Comparison of ENCODE assay signal across 12 mouse cellular contexts in genomic region chr5:4105651-4106186, GRCm38 (mm10). TPM values are rescaled to one million over a fixed set of nuclear protein-coding genes. Genes with fewer than 3 reads are reported as not detected.
DNase-seq lines count a peak whose midpoint lies in the region; ATAC-seq and TF ChIP-seq lines count a peak whose summit lies in the region.
"Had no signal": no experiment of that assay in that cellular context is flagged by ENCODE, and none has a peak within 500 bp of the region (broad histone marks: within the 10 kb centered on the region; RNA-seq: fewer than 3 reads in every experiment).

No protein-coding gene starts in this region.

- no peak overlapping the region for H3K27ac ChIP-seq in heart, embryonic 11.5 days (ENCODE audit: low read depth, low read length)
- H3K27ac ChIP-seq in hindbrain, embryonic 15.5 days (replicated peaks), result peak overlapping the region; percentile 100
- H3K27ac ChIP-seq in midbrain, postnatal 0 days (ENCODE audit: low read depth, low read length), result peak overlapping the region; percentile 93

- H3K4me3 ChIP-seq in heart, embryonic 11.5 days (ENCODE audit: low read depth, low read length), result no peak overlapping the region
- no peak overlapping the region for H3K4me3 ChIP-seq in hindbrain, embryonic 15.5 days
- no peak overlapping the region for H3K4me3 ChIP-seq in midbrain, postnatal 0 days (ENCODE audit: low read depth, low read length)

- peak; percentile 54 for DNase-seq in heart, adult 11 months
- DNase-seq in ES-CJ7 (ENCODE audit: low read depth, low spot score), result peak; percentile 19
- no peak for DNase-seq in midbrain, postnatal 0 days (ENCODE audit: low spot score)
- no peak for DNase-seq in frontal cortex, postnatal 25 days (ENCODE audit: low spot score in 2 of 2)
- DNase-seq in embryo, embryonic 10.5 days (ENCODE audit: low spot score), result no peak
- DNase-seq: heart, postnatal 36 days; kidney, adult 9 months; layer of hippocampus, adult 9-11 months; thymus, adult 2 months had no signal

- H3K4me2 ChIP-seq in heart, embryonic 11.5 days, result no peak overlapping the region
- no peak overlapping the region for H3K4me2 ChIP-seq in hindbrain, embryonic 15.5 days
- no peak overlapping the region for H3K4me2 ChIP-seq in midbrain, postnatal 0 days (ENCODE audit: low read depth, low read length, poor library complexity, severe bottlenecking)

- H3K27me3 ChIP-seq in heart, embryonic 11.5 days (ENCODE audit: control insufficient read depth, insufficient read depth, low read length), result no peaks in the 10 kb centered on the region
- H3K27me3 ChIP-seq in hindbrain, embryonic 15.5 days, result no peaks in the 10 kb centered on the region
- no peaks in the 10 kb centered on the region for H3K27me3 ChIP-seq in midbrain, postnatal 0 days (ENCODE audit: insufficient read depth, low read length)
- H3K27me3 ChIP-seq: limb, embryonic 12.5 days had no signal

- TF ChIP-seq CTCF in midbrain, postnatal 0 days (IDR thresholded peaks at IDR 0.05), result no peak

- no peaks in the 10 kb centered on the region for H3K9me3 ChIP-seq in heart, embryonic 11.5 days (replicated peaks; ENCODE audit: control insufficient read depth, low read length)
- H3K9me3 ChIP-seq in hindbrain, embryonic 15.5 days, result no peaks in the 10 kb centered on the region
- H3K9me3 ChIP-seq in midbrain, postnatal 0 days (ENCODE audit: low read length), result no peaks in the 10 kb centered on the region

- no peak overlapping the region for H3K9ac ChIP-seq in heart, embryonic 11.5 days (ENCODE audit: low read depth, low read length)
- H3K9ac ChIP-seq in hindbrain, embryonic 15.5 days, result no peak overlapping the region
- H3K9ac ChIP-seq in midbrain, postnatal 0 days (replicated peaks; ENCODE audit: low read length, poor library complexity, severe bottlenecking), result no peak overlapping the region
- H3K9ac ChIP-seq: limb, embryonic 12.5 days had no signal

- H3K36me3 ChIP-seq in heart, embryonic 11.5 days (ENCODE audit: control insufficient read depth, insufficient read depth, low read length), result peaks cover 11% of the 10 kb centered on the region
- peaks cover 17% of the 10 kb centered on the region for H3K36me3 ChIP-seq in hindbrain, embryonic 15.5 days
- peaks cover 10% of the 10 kb centered on the region; the same call in 1 of the 2 replicates for H3K36me3 ChIP-seq in midbrain, postnatal 0 days (ENCODE audit: insufficient read depth, low read length)

- 86% methylated on average over 2 of the region's 2 CpGs for WGBS in heart, embryonic 11.5 days (ENCODE audit: insufficient replicate concordance)
- WGBS in hindbrain, embryonic 15.5 days, result 91% methylated on average over 2 of the region's 2 CpGs
- 88% methylated on average over 2 of the region's 2 CpGs for WGBS in midbrain, postnatal 0 days

- no peaks in the 10 kb centered on the region for H3K4me1 ChIP-seq in heart, embryonic 11.5 days (ENCODE audit: control insufficient read depth, insufficient read depth, low read length)
- peaks cover 30% of the 10 kb centered on the region for H3K4me1 ChIP-seq in hindbrain, embryonic 15.5 days (replicated peaks)
- H3K4me1 ChIP-seq in midbrain, postnatal 0 days (ENCODE audit: insufficient read depth, low read length), result no peaks in the 10 kb centered on the region

- ATAC-seq in heart, embryonic 11.5 days (replicated peaks; ENCODE audit: insufficient number of reproducible peaks, low FRiP score, low TSS enrichment), result no peak
- ATAC-seq in hindbrain, embryonic 15.5 days (ENCODE audit: low FRiP score, low read depth), result no peak
- ATAC-seq in midbrain, postnatal 0 days (ENCODE audit: low FRiP score), result no peak

RNA-seq across cellular contexts. Expression of gene Cyp51, which starts 1.2 kb away (rescaled TPM):
- 54.7 and 61.2 TPM in 2 replicates for polyA plus RNA-seq in heart, embryonic 11.5 days (2014; fragmentation: Nextera tagmentation; extraction: Ambion mirVana)
- 135 and 140 TPM in 2 replicates for polyA plus RNA-seq in hindbrain, embryonic 15.5 days (2015; fragmentation: Nextera tagmentation; extraction: Ambion mirVana)
- 224 and 232 TPM in 2 replicates for total RNA-seq in midbrain, postnatal 0 days (2014; rRNA removed)
- polyA plus RNA-seq in midbrain, postnatal 0 days (2015; fragmentation: Nextera tagmentation; extraction: Ambion mirVana), result 98.7 and 102 TPM in 2 replicates

Comparison
In these comparisons a context has a peak if more than half of its experiments do, and no peak if none do; other contexts are left out.
1. DNase-seq: peak in heart, adult 11 months (single experiment) and ES-CJ7 (single experiment); none in midbrain, postnatal 0 days (single experiment), frontal cortex, postnatal 25 days (0 of 2) and embryo, embryonic 10.5 days (single experiment).